Mouse (Mus musculus): ENCODE measurements at regions not wholly inside any gene's neighbourhood (a gene's known extent, or its start where the extent isn't known, plus 50 kb on each side); places are given as distances from the start of the nearest gene placed in this dataset.

DNA sequence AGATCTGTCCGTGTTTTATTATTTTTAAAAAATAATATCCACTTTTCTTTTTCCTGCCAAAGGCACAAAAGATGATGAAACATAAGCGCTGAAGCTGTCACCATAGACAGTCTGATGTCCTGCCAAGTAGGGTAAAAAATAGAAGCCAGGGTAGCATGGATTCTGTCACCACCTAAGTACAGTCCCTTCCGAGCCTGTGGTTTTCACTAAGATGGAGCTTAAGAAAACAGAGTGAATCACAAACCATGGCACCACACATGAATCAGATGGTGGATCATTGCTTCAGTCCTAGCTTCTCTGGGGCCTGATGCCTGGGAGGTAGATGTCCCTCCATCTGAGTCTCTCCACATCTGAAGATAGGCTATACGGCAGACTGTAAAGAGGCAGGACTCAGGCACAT, 55.9 kb upstream of the Fmod start:
- Histone ChIP-seq H3K27ac (ENCODE audit: insufficient read depth, low read length) (no peak overlapping the region), H3K4me3 (ENCODE audit: insufficient read depth, low read length) (no peak overlapping the region), H3K4me1 (ENCODE audit: control insufficient read depth, insufficient read depth, low read length) (peaks cover 17% of the 10 kb centered on the region)
- no peak for TF ChIP-seq POLR2A (IDR thresholded peaks at IDR 0.05; ENCODE audit: low read depth, low read length)
- TF ChIP-seq CTCF (IDR thresholded peaks at IDR 0.05; ENCODE audit: borderline replicate concordance, insufficient read depth, low read length), result no peak

DNA sequence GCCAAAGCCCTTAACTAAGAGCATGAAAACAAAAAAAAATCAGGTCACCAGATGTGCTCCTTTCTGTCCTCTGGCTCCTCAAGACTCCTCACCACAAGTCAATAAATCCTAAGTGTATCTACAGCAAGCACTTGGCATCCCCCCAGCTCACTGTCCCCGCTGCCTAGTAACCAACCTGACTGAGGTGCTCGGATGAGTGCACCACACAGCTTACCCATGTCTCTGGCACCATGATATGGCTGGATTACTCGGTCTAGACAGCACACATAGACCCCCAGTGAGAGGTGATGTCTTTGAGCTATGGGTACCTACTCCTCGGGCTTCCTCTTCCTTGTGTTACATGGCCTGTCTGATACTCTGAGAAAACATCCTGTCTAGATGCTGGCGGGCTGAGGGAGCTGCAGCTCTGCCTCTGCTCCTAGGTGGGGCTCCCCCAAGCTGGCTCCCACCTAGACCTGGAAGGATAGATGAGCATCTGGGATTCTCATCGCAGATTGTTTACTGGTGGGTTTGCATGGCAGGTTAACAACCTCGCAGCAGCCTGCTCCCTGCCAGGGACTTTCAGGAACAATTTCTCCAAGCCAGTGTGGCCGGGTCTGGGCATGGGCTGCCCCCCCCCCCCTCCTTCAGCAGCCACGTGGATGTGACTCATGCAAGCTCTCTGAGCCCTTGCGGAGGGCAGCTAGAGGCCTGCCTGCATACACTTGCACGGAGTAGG, 57.2 kb upstream of the Prelp start:
- TF ChIP-seq CTCF (IDR thresholded peaks at IDR 0.05; ENCODE audit: borderline replicate concordance, insufficient read depth, low read length) (no peak), POLR2A (IDR thresholded peaks at IDR 0.05; ENCODE audit: low read depth, low read length) (peak; percentile 30; the same call in 1 of the 2 replicates)
- no peak overlapping the region for H3K4me3 ChIP-seq (ENCODE audit: insufficient read depth, low read length)
- peaks cover 17% of the 10 kb centered on the region for H3K4me1 ChIP-seq (ENCODE audit: control insufficient read depth, insufficient read depth, low read length)
- peak overlapping the region; percentile 78 for H3K27ac ChIP-seq (ENCODE audit: insufficient read depth, low read length)

DNA sequence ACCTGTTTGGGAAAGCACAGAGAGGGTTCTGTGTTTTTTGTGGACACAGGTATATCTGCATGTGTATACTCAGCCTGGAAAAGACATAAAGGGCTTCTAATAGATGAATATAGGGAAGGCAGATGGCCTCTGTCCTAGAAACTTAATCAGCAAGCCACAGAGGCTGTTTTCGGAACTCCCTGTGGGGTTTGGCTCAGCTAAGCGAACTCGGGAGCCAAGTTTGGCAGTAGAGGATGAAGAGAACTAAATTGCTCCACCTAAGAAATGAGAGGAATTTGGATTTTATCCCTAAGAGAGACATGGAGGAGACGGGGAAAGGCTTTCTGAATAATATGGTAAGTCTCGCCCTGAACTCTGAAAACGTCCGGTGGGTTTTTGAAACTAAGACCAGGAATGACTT, 56.0 kb upstream of the Prelp start:
- Histone ChIP-seq H3K4me3 (ENCODE audit: insufficient read depth, low read length) (no peak overlapping the region), H3K4me1 (ENCODE audit: control insufficient read depth, insufficient read depth, low read length) (peaks cover 17% of the 10 kb centered on the region), H3K27ac (ENCODE audit: insufficient read depth, low read length) (peak overlapping the region; percentile 78)
- TF ChIP-seq CTCF (IDR thresholded peaks at IDR 0.05; ENCODE audit: borderline replicate concordance, insufficient read depth, low read length) (no peak), POLR2A (IDR thresholded peaks at IDR 0.05; ENCODE audit: low read depth, low read length) (no peak)

DNA sequence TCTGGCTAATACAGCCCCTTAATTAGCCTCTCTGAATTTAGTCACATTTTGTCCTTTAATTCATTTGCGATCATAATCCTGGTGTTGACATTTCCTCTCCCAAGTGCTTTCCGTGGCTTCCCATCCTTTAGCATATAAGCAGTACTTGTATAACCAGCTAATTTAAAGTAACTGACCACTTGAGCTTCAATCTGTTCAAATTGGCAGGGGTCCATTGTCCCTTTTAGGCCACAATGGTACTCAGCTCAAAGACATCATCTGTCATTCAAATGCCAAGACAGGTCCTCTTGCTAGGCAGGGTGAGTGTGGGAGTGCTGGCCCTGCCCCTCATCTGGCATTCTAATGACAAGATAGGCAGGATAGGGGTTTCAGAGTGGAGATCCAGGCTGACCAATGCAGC, 52.6 kb upstream of the Prelp start:
- Histone ChIP-seq H3K4me3 (ENCODE audit: insufficient read depth, low read length) (no peak overlapping the region), H3K27ac (ENCODE audit: insufficient read depth, low read length) (no peak overlapping the region), H3K4me1 (ENCODE audit: control insufficient read depth, insufficient read depth, low read length) (peaks cover 15% of the 10 kb centered on the region)
- TF ChIP-seq CTCF (IDR thresholded peaks at IDR 0.05; ENCODE audit: borderline replicate concordance, insufficient read depth, low read length), result no peak

DNA sequence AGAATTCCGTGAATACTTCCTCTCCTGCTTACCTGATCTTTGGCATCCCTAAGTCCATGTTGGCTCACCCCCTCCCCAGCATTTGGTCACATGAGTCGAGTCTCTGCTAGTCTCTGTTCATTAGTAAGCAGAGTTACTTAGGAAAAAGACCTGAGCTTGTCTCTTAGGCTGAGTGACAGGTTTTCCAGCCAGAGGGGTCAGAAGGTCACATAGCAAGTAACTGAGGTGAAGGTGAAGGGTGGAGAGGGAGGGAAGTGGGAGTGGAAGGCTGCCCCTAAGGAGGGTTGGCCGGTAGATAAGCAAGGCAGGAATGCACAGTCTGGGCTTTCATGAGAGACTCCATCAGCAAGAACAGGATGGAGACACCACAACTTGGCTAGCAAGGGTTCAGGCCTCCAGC, 50.1 kb upstream of the Prelp start:
- Histone ChIP-seq H3K27ac (ENCODE audit: insufficient read depth, low read length) (no peak overlapping the region), H3K4me3 (ENCODE audit: insufficient read depth, low read length) (no peak overlapping the region), H3K4me1 (ENCODE audit: control insufficient read depth, insufficient read depth, low read length) (peaks cover 2% of the 10 kb centered on the region; the same call in 1 of the 2 replicates)
- TF ChIP-seq CTCF (IDR thresholded peaks at IDR 0.05; ENCODE audit: borderline replicate concordance, insufficient read depth, low read length) (no peak), POLR2A (IDR thresholded peaks at IDR 0.05; ENCODE audit: low read depth, low read length) (no peak)
